Mouse (Mus musculus): ENCODE data around the gene Fam89b.
"Not testable (repeated sequence)": the region's sequence is repeated elsewhere in the genome, so short reads cannot be mapped to it uniquely, and the experiment has no call there.

Gene Fam89b

GRCm38 (mm10) chr19:5704801-5705571 lies 24.5 kb downstream of the Fam89b start:
- no peak for DNase-seq (ENCODE audit: low read depth, low spot score)
- Histone ChIP-seq H3K36me3 (ENCODE audit: control insufficient read depth, insufficient read depth, low read length, poor library complexity, severe bottlenecking) (peaks cover 16% of the 10 kb centered on the region), H3K27me3 (ENCODE audit: control insufficient read depth, insufficient read depth, low read length, poor library complexity, severe bottlenecking) (no peaks in the 10 kb centered on the region)

- no peak for DNase-seq (ENCODE audit: low read depth, low spot score)
- H3K36me3 ChIP-seq (ENCODE audit: control insufficient read depth, insufficient read depth, low read length, poor library complexity, severe bottlenecking): peaks cover 16% of the 10 kb centered on the region
- H3K27me3 ChIP-seq (ENCODE audit: control insufficient read depth, insufficient read depth, low read length, poor library complexity, severe bottlenecking): no peaks in the 10 kb centered on the region
These were observed 25.2 kb downstream of the Fam89b start, which contains the start of gene Kcnk7 for GRCm38 (mm10) chr19:5704163-5704800. Gene Kcnk7, plus strand, starts transcription at chr19:5704367.

- H3K27me3 ChIP-seq (ENCODE audit: control insufficient read depth, insufficient read depth, low read length, poor library complexity, severe bottlenecking): no peaks in the 10 kb centered on the region
- no peak for DNase-seq (ENCODE audit: low read depth, low spot score)
- peaks cover 24% of the 10 kb centered on the region for H3K36me3 ChIP-seq (ENCODE audit: control insufficient read depth, insufficient read depth, low read length, poor library complexity, severe bottlenecking)
These were observed 33.5 kb downstream of the Fam89b start for GRCm38 (mm10) chr19:5695849-5696462.

GRCm38 (mm10) chr19:5693801-5694200 lies 35.7 kb downstream of the Fam89b start:
- DNase-seq (ENCODE audit: low read depth, low spot score): no peak
- Histone ChIP-seq H3K27me3 (ENCODE audit: control insufficient read depth, insufficient read depth, low read length, poor library complexity, severe bottlenecking) (no peaks in the 10 kb centered on the region), H3K36me3 (ENCODE audit: control insufficient read depth, insufficient read depth, low read length, poor library complexity, severe bottlenecking) (peaks cover 16% of the 10 kb centered on the region)

- Histone ChIP-seq H3K27me3 (ENCODE audit: control insufficient read depth, insufficient read depth, low read length, poor library complexity, severe bottlenecking) (no peaks in the 10 kb centered on the region), H3K36me3 (ENCODE audit: control insufficient read depth, insufficient read depth, low read length, poor library complexity, severe bottlenecking) (peaks cover 14% of the 10 kb centered on the region)
- no peak for DNase-seq (ENCODE audit: low read depth, low spot score)
These were observed 36.5 kb downstream of the Fam89b start for GRCm38 (mm10) chr19:5692913-5693396.

- peaks cover 8% of the 10 kb centered on the region for H3K36me3 ChIP-seq (ENCODE audit: control insufficient read depth, insufficient read depth, low read length, poor library complexity, severe bottlenecking)
- no peaks in the 10 kb centered on the region for H3K27me3 ChIP-seq (ENCODE audit: control insufficient read depth, insufficient read depth, low read length, poor library complexity, severe bottlenecking)
- DNase-seq (ENCODE audit: low read depth, low spot score): no peak
These were observed 37.2 kb downstream of the Fam89b start for GRCm38 (mm10) chr19:5692086-5692912.

GRCm38 (mm10) chr19:5691601-5692000 lies 37.9 kb downstream of the Fam89b start:
- DNase-seq (ENCODE audit: low read depth, low spot score): no peak
- Histone ChIP-seq H3K27me3 (ENCODE audit: control insufficient read depth, insufficient read depth, low read length, poor library complexity, severe bottlenecking) (no peaks in the 10 kb centered on the region), H3K36me3 (ENCODE audit: control insufficient read depth, insufficient read depth, low read length, poor library complexity, severe bottlenecking) (peaks cover 2% of the 10 kb centered on the region)

GRCm38 (mm10) chr19:5690343-5690735 lies 39.1 kb downstream of the Fam89b start:
- peaks cover 2% of the 10 kb centered on the region for H3K36me3 ChIP-seq (ENCODE audit: control insufficient read depth, insufficient read depth, low read length, poor library complexity, severe bottlenecking)
- no peak for DNase-seq (ENCODE audit: low read depth, low spot score)
- no peaks in the 10 kb centered on the region for H3K27me3 ChIP-seq (ENCODE audit: control insufficient read depth, insufficient read depth, low read length, poor library complexity, severe bottlenecking)

GRCm38 (mm10) chr19:5689565-5690342 lies 39.7 kb downstream of the Fam89b start:
- no peaks in the 10 kb centered on the region for H3K27me3 ChIP-seq (ENCODE audit: control insufficient read depth, insufficient read depth, low read length, poor library complexity, severe bottlenecking)
- peak; percentile 91 for DNase-seq (ENCODE audit: low read depth, low spot score)
- H3K36me3 ChIP-seq (ENCODE audit: control insufficient read depth, insufficient read depth, low read length, poor library complexity, severe bottlenecking): peaks cover 2% of the 10 kb centered on the region; the same call in 1 of the 2 replicates

- no peak for DNase-seq (ENCODE audit: low read depth, low spot score)
- Histone ChIP-seq H3K27me3 (ENCODE audit: control insufficient read depth, insufficient read depth, low read length, poor library complexity, severe bottlenecking) (no peaks in the 10 kb centered on the region), H3K36me3 (ENCODE audit: control insufficient read depth, insufficient read depth, low read length, poor library complexity, severe bottlenecking) (peaks cover 2% of the 10 kb centered on the region)
These were observed 40.4 kb downstream of the Fam89b start for GRCm38 (mm10) chr19:5689088-5689428.

GRCm38 (mm10) chr19:5688200-5689087 lies 41.0 kb downstream of the Fam89b start, which contains the start of the genes Map3k11 and Pcnx3:
Gene Map3k11, plus strand, starts transcription at chr19:5688742.
Gene Pcnx3, minus strand, starts transcription at chr19:5688908.
- Histone ChIP-seq H3K27me3 (ENCODE audit: control insufficient read depth, insufficient read depth, low read length, poor library complexity, severe bottlenecking) (no peaks in the 10 kb centered on the region), H3K36me3 (ENCODE audit: control insufficient read depth, insufficient read depth, low read length, poor library complexity, severe bottlenecking) (peaks cover 5% of the 10 kb centered on the region)
- peak; percentile 98 for DNase-seq (ENCODE audit: low read depth, low spot score)

- H3K27me3 ChIP-seq (ENCODE audit: control insufficient read depth, insufficient read depth, low read length, poor library complexity, severe bottlenecking): no peaks in the 10 kb centered on the region
- peaks cover 9% of the 10 kb centered on the region for H3K36me3 ChIP-seq (ENCODE audit: control insufficient read depth, insufficient read depth, low read length, poor library complexity, severe bottlenecking)
- no peak for DNase-seq (ENCODE audit: low read depth, low spot score)
These were observed 41.7 kb downstream of the Fam89b start for GRCm38 (mm10) chr19:5687738-5688137.

- H3K27me3 ChIP-seq (ENCODE audit: control insufficient read depth, insufficient read depth, low read length, poor library complexity, severe bottlenecking); DNase-seq (ENCODE audit: low read depth, low spot score): not testable (repeated sequence)
- peaks cover 12% of the 10 kb centered on the region for H3K36me3 ChIP-seq (ENCODE audit: control insufficient read depth, insufficient read depth, low read length, poor library complexity, severe bottlenecking)
These were observed 42.5 kb downstream of the Fam89b start for GRCm38 (mm10) chr19:5686954-5687353.

Data from splenic B cell, adult 2 months (primary cell).